Mouse (Mus musculus): Measurements from ENCODE around the gene Lrrfip2. TPM values are rescaled to one million over a fixed set of nuclear protein-coding genes. Genes with fewer than 3 reads are reported as not detected.

The Lrrfip2 gene
- total and polyA plus RNA-seq, 3 experiments, result 10.7 to 60.7 (median 51.4) TPM

Other genes starting within 250 kb of the Lrrfip2 start
- 10 to 100 TPM; 13.3 to 20.2 TPM for gene Als2cl, start 237.7 kb upstream of the Lrrfip2 start, total RNA-seq (2021)
- 43.0 and 52.5 TPM in 2 replicates for gene Als2cl, start 237.7 kb upstream of the Lrrfip2 start, polyA plus RNA-seq (2012; rRNA removed)
- 1 to 10 TPM; 2.0 to 3.9 TPM for gene Tmie, start 237.5 kb upstream of the Lrrfip2 start, total RNA-seq (2021)
- 2.2 and 4.6 TPM in 2 replicates for gene Tmie, start 237.5 kb upstream of the Lrrfip2 start, polyA plus RNA-seq (2012; rRNA removed)
- not detected for gene Fam240a, start 200.7 kb upstream of the Lrrfip2 start, total RNA-seq (2021)
- gene Fam240a, start 200.7 kb upstream of the Lrrfip2 start, polyA plus RNA-seq (2012; rRNA removed), result not detected in 2 replicates
- gene Tdgf1, start 171.4 kb upstream of the Lrrfip2 start, total RNA-seq (2021), result not detected
- not detected in 2 replicates for gene Tdgf1, start 171.4 kb upstream of the Lrrfip2 start, polyA plus RNA-seq (2012; rRNA removed)
- 10 to 100 TPM in 1 of 2 experiments, 1 to 10 TPM in 1; 8.0 to 18.5 TPM for gene Lrrc2, start 166.0 kb upstream of the Lrrfip2 start, total RNA-seq (2021)
- gene Lrrc2, start 166.0 kb upstream of the Lrrfip2 start, polyA plus RNA-seq (2012; rRNA removed), result 0.34 and 0.39 TPM in 2 replicates
- 1 to 10 TPM; 3.9 to 4.7 TPM for gene Rtp3, start 127.0 kb upstream of the Lrrfip2 start, total RNA-seq (2021)
- gene Rtp3, start 127.0 kb upstream of the Lrrfip2 start, polyA plus RNA-seq (2012; rRNA removed), result 8.7 and 8.8 TPM in 2 replicates
- 1 to 10 TPM in 1 of 2 experiments, under 1 TPM in 1; 0.86 to 2.1 TPM for gene Ltf, start 98.3 kb upstream of the Lrrfip2 start, total RNA-seq (2021)
- 0.26 TPM in 1 of 2 replicates, not detected in the other for gene Ltf, start 98.3 kb upstream of the Lrrfip2 start, polyA plus RNA-seq (2012; rRNA removed)
- 10 to 100 TPM in 1 of 2 experiments, 1 to 10 TPM in 1; 8.0 to 10.1 TPM for gene Ccrl2, start 60.1 kb upstream of the Lrrfip2 start, total RNA-seq (2021)
- gene Ccrl2, start 60.1 kb upstream of the Lrrfip2 start, polyA plus RNA-seq (2012; rRNA removed), result 4.8 and 5.2 TPM in 2 replicates
- 10 to 100 TPM; 15.0 to 17.5 TPM for gene Mlh1, start 154.2 kb downstream of the Lrrfip2 start, total RNA-seq (2021)
- gene Mlh1, start 154.2 kb downstream of the Lrrfip2 start, polyA plus RNA-seq (2012; rRNA removed), result 11.0 and 13.2 TPM in 2 replicates
- gene Epm2aip1, start 154.3 kb downstream of the Lrrfip2 start, total RNA-seq (2021), result 10 to 100 TPM; 33.5 to 44.2 TPM
- gene Epm2aip1, start 154.3 kb downstream of the Lrrfip2 start, polyA plus RNA-seq (2012; rRNA removed), result 6.4 and 7.7 TPM in 2 replicates
- gene Trank1, start 194.1 kb downstream of the Lrrfip2 start, total RNA-seq (2021), result 10 to 100 TPM; 37.5 to 84.7 TPM
- gene Trank1, start 194.1 kb downstream of the Lrrfip2 start, polyA plus RNA-seq (2012; rRNA removed), result 51.5 and 57.8 TPM in 2 replicates

Measured in adrenal gland, adult 2 months (tissue).